Mouse (Mus musculus) liver, embryonic 11.5 days (tissue): ENCODE data around the gene Txndc2. TPM values are rescaled to one million over a fixed set of nuclear protein-coding genes. Genes with fewer than 3 reads are reported as not detected.

Experiments used
- ATAC-seq: fragments of 200-750 bp; cut with Nextera tagmentation; replicated peaks from 2 replicates; pipeline ENCODE4 v1.8.0; 2017; ENCODE audit warnings: moderate number of reproducible peaks, mild to moderate bottlenecking, moderate TSS enrichment, moderate library complexity; ENCODE audit not compliant: low FRiP score
- DNase-seq: peaks from one replicate; pipeline ENCODE4 v3.0.0-alpha.2; 2017; ENCODE audit warnings: low spot score
- H3K27ac ChIP-seq: fragments of 300-500 bp; sonication (generic); 2 replicates; pipeline ENCODE4 v1.5.1; 2014; ENCODE audit warnings: mild to moderate bottlenecking, low read depth, low read length, control low read depth
- H3K27me3 ChIP-seq: fragments of 300-500 bp; sonication (generic); replicated peaks from 2 replicates; pipeline ENCODE4 v1.6.1; 2014; ENCODE audit warnings: low read length, mixed read lengths; ENCODE audit not compliant: control insufficient read depth, insufficient read depth
- H3K36me3 ChIP-seq: fragments of 300-500 bp; sonication (generic); 2 replicates; pipeline ENCODE4 v1.6.1; 2014; ENCODE audit warnings: mild to moderate bottlenecking, low read length, moderate library complexity, mixed read lengths; ENCODE audit not compliant: control insufficient read depth, insufficient read depth
- H3K4me1 ChIP-seq: fragments of 300-500 bp; sonication (generic); replicated peaks from 2 replicates; pipeline ENCODE4 v1.6.1; 2014; ENCODE audit warnings: low read length, mixed read lengths; ENCODE audit not compliant: control insufficient read depth, insufficient read depth
- H3K4me2 ChIP-seq: fragments of 300-500 bp; sonication (generic); 2 replicates; pipeline ENCODE4 v1.6.1; 2014; ENCODE audit warnings: mild to moderate bottlenecking, control low read depth, moderate library complexity
- H3K4me3 ChIP-seq: fragments of 300-500 bp; sonication (generic); 2 replicates; pipeline ENCODE4 v1.5.1; 2014; ENCODE audit warnings: low read depth, low read length, control low read depth
- H3K9ac ChIP-seq: fragments of 300-500 bp; sonication (generic); 2 replicates; pipeline ENCODE4 v1.6.1; 2014; ENCODE audit warnings: low read depth, low read length, control low read depth
- H3K9me3 ChIP-seq: fragments of 300-500 bp; sonication (generic); 2 replicates; pipeline ENCODE4 v1.6.1; 2016; ENCODE audit warnings: low read length, inconsistent platforms, mixed read lengths; ENCODE audit not compliant: control insufficient read depth
- WGBS: fragments of 180-500 bp; shearing (Covaris S2); extraction: QIAGEN DNeasy Blood & Tissue Kit; methylation state at CpG from one replicate; pipeline ENCODE4 v1.1.7; 2014; 5-methylcytosine and 5-hydroxymethylcytosine counted together
- polyA plus RNA-seq: library from polyadenylated mRNA; unstranded; fragments of >200 nt; fragmentation: Nextera tagmentation; extraction: Ambion mirVana; gene quantifications from 2 replicates; pipeline ENCODE4 v1.2.1, GENCODE M21; 2014

Gene Txndc2
- polyA plus RNA-seq, 1 experiment from 2014 or later = not detected

DNA sequence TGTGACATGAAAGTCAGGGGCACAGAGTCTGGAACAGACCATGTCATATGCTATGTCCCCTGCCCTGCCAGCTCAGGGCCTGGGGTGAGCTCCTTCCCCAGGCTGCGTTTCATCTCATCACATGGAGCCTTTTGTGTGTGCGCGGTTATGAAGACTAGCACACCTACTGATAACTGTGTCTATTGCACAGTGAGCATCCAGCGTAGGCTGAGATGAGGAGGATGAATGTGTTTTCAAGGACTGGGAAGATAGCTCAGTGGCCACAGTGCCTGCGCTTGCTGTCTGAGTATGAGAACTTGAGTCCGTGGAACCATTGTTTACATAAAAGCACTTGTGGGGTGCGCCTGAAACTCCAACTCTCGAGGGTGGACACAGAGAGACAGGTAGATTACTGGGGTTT is 34.6 kb upstream of the Txndc2 start:
- Histone ChIP-seq H3K4me3 (no peak overlapping the region), H3K9ac (no peak overlapping the region), H3K4me1 (peaks cover 7% of the 10 kb centered on the region), H3K4me2 (no peak overlapping the region), H3K36me3 (no peaks in the 10 kb centered on the region), H3K9me3 (no peaks in the 10 kb centered on the region), H3K27me3 (no peaks in the 10 kb centered on the region), H3K27ac (no peak overlapping the region)
- DNase-seq (no peak), ATAC-seq (no peak)
- WGBS = 89% methylated on average over 8 of the region's 8 CpGs

DNA sequence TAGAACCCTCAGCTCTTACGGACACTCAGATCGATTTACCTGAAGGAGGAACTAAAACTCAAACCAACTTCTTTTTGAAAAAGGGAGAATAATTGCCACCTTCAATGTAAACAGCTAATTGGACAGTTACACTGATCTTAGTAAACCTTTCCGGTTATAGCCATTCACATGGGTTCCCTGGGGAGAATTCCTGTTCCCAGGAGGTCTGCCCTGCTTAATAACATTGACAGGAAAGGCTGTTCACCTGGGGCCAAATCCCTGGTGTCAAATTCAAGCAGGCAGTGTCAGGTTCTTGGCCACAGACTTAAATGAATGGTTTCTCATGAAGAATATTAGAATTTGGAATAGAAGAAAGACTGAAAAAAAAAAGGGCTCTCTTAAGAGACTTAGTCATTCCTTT is 34.0 kb upstream of the Txndc2 start:
- no peak for ATAC-seq
- Histone ChIP-seq H3K4me3 (no peak overlapping the region), H3K4me1 (peaks cover 7% of the 10 kb centered on the region), H3K4me2 (no peak overlapping the region), H3K27me3 (no peaks in the 10 kb centered on the region), H3K9ac (no peak overlapping the region), H3K9me3 (no peaks in the 10 kb centered on the region), H3K27ac (no peak overlapping the region), H3K36me3 (no peaks in the 10 kb centered on the region)
- no peak for DNase-seq
- WGBS = 79% methylated on average over 3 of the region's 3 CpGs

DNA sequence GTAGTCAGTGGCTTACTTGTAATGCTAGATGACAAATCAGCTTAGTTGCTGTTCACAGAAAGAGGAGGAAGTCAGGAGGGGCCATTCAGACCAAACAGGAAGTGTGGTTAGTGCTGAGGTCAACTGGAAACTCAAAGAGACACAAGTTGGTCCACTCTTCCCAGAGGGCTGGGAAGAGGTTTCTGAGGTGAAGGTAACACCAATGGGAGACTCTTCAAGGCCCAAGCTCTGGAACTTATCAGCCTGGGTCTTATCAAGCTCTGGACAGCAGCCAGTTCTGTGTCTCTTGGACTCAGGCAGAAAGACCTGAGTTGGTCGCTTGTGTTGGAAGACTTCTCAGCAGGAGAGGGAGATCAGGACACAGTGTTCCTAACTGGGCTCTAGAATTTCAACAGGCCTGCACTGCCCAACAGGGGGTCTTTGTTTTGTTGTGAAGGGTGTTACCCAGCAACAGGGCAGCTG is 32.8 kb upstream of the Txndc2 start:
- no peak overlapping the region for H3K4me3 ChIP-seq
- H3K36me3 ChIP-seq = no peaks in the 10 kb centered on the region
- ATAC-seq = no peak
- no peak overlapping the region; the same call in 1 of the 2 replicates for H3K4me2 ChIP-seq
- H3K4me1 ChIP-seq = peaks cover 7% of the 10 kb centered on the region
- 0% methylated on average over 1 of the region's 1 CpGs for WGBS
- H3K9me3 ChIP-seq = no peaks in the 10 kb centered on the region
- no peak overlapping the region for H3K27ac ChIP-seq
- no peak for DNase-seq
- no peaks in the 10 kb centered on the region for H3K27me3 ChIP-seq
- no peak overlapping the region for H3K9ac ChIP-seq

DNA sequence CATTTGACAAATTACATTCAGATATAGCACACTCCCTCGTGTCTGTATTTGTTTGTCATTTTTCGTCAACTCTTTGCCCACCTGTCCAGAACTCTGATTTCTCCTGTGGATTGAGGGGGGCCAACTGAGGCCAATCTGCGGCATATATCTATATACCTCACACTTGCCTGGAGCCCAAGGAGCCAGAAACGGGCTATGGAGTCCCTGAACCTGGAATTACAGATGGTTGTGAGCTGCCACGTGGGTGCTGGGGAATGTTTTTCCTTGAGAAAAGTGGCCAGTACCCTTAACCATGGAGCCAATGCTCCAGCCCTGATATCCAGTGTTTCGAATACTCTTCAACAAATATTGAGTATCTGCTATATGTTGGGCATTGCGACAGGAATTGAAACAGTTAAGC is 31.0 kb upstream of the Txndc2 start:
- no peak for DNase-seq
- WGBS = 86% methylated on average over 7 of the region's 7 CpGs
- no peaks in the 10 kb centered on the region for H3K9me3 ChIP-seq
- peaks cover 7% of the 10 kb centered on the region for H3K4me1 ChIP-seq
- ATAC-seq = no peak
- no peak overlapping the region for H3K4me2 ChIP-seq
- no peaks in the 10 kb centered on the region for H3K36me3 ChIP-seq
- H3K4me3 ChIP-seq = no peak overlapping the region
- H3K27me3 ChIP-seq = no peaks in the 10 kb centered on the region
- no peak overlapping the region for H3K27ac ChIP-seq
- H3K9ac ChIP-seq = no peak overlapping the region

DNA sequence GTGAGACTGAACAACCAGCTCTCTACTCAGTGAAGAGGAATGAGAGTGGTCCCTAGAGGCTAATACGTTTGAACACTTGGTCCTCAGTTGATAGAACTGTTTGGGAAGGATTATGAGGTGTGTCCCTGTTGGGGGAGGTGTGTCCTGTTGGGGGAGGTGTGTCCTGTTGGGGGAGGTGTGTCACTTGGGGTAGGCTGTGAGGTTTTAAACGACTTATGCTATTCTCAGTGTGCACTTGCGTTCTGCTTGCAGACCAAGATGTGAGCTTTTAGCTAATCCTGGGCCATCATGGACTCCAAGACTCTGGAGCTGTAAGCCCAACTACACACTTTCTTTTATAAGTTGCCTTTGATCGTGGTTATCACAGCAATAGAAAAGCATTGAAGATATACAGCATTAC is 27.1 kb upstream of the Txndc2 start:
- no peak for ATAC-seq
- H3K36me3 ChIP-seq = no peaks in the 10 kb centered on the region
- no peak overlapping the region for H3K4me2 ChIP-seq
- no peaks in the 10 kb centered on the region for H3K27me3 ChIP-seq
- H3K4me1 ChIP-seq = no peaks in the 10 kb centered on the region; the same call in 1 of the 2 replicates
- H3K4me3 ChIP-seq = no peak overlapping the region
- no peak overlapping the region for H3K27ac ChIP-seq
- 86% methylated on average over 4 of the region's 4 CpGs for WGBS
- no peak for DNase-seq
- H3K9me3 ChIP-seq = no peaks in the 10 kb centered on the region
- H3K9ac ChIP-seq = no peak overlapping the region

DNA sequence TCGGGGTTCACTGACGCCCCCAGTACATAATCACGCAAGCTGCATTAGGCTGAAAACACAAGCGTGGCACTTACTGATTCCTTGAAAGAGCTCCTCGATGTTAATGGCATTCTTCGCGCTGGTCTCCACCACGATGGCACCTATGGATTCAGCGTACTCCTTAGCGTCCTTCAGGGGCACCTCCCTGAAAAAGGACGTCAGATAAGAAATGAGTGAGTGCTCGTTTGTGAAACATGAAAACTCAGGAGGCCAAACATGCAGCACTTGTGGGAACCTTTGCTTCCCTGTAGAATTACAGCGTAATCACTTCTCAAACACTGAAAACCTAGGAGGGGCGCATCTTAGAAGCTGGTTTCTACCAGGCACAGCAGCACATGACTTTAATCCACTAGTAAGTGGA is 25.8 kb upstream of the Txndc2 start:
- no peaks in the 10 kb centered on the region for H3K36me3 ChIP-seq
- no peaks in the 10 kb centered on the region for H3K27me3 ChIP-seq
- DNase-seq (no peak), ATAC-seq (no peak)
- H3K27ac ChIP-seq = no peak overlapping the region
- H3K4me2 ChIP-seq = no peak overlapping the region
- H3K9ac ChIP-seq = no peak overlapping the region
- 80% methylated on average over 14 of the region's 14 CpGs for WGBS
- H3K9me3 ChIP-seq = no peaks in the 10 kb centered on the region
- peaks cover 5% of the 10 kb centered on the region; the same call in 1 of the 2 replicates for H3K4me1 ChIP-seq
- no peak overlapping the region for H3K4me3 ChIP-seq

DNA sequence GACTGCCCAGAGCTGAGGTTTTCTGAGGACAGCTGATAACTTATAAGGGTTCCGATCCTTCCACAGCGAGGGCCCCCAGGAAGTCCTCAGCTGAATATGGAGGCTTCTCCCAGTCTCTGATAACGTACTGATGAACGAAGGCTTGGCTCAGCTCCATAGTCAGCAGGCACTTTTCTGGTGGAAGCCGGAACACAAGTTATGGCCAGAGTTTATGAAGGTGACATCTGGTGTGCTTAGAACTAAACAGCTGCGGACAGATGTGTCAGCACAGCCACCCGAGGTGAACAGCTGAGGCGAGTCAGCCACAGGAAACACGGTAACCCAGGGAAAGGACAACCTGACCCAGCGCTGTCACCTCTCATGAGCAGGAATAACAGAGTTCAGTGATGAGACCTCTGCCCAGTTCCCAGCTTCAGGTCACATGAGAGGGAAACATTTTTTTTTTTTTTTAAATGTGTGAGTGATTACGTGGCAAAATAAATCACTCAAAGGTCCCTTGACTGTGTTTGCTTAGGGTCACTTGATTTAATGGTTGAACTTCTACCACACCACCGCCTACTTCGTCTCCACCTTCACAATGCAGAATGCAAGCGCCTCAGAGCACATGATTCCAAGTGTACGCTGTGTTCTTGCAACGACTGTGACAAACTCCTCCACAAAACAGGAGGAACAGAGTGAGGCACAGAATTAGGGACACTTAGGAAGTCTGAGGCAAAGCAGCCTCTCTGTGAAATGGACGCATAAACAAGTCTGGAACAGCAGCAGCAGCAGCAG is 24.6 kb upstream of the Txndc2 start:
- no peak overlapping the region for H3K27ac ChIP-seq

DNA sequence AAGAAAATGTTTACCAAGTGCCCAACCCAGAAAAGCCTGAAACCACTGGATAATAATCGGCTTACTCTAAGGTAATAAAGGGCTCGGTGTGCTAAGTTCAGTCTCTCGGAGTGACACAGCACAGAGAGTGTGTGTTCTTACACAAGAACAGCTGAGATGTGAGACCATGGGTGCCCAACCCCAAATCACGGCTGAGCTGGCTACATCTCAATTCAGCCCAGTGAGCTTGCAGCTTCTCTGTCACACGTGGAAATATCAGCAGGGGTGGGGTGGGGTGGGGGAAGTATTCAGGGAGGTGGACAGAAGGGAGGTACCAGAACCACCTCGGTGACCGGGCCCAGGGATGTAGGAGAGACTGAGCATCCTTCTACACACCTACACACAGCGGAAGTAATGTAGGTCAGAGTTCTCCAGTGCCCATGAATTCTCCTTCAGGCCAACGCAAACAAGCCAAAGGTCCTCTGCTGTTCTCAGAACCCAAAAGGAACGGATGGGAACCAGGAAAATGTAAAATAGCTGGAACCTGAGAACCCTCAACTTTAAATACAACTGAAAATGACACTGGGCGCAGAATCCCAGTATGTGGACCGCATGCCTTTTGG is 23.9 kb upstream of the Txndc2 start:
- 84% methylated on average over 12 of the region's 12 CpGs for WGBS
- ATAC-seq (no peak), DNase-seq (no peak)
- H3K9ac ChIP-seq = no peak overlapping the region
- peaks cover 6% of the 10 kb centered on the region; the same call in 1 of the 2 replicates for H3K4me1 ChIP-seq
- no peaks in the 10 kb centered on the region for H3K27me3 ChIP-seq
- H3K4me3 ChIP-seq = no peak overlapping the region
- no peaks in the 10 kb centered on the region for H3K9me3 ChIP-seq
- H3K36me3 ChIP-seq = no peaks in the 10 kb centered on the region
- no peak overlapping the region for H3K4me2 ChIP-seq
- H3K27ac ChIP-seq = no peak overlapping the region

More for the DNA sequence above, 24.6 kb upstream of the Txndc2 start:
- no peaks in the 10 kb centered on the region for H3K36me3 ChIP-seq
- ATAC-seq = no peak
- WGBS = 70% methylated on average over 17 of the region's 17 CpGs
- no peak overlapping the region for H3K4me3 ChIP-seq
- DNase-seq = no peak
- H3K9me3 ChIP-seq = no peaks in the 10 kb centered on the region
- H3K27me3 ChIP-seq = no peaks in the 10 kb centered on the region
- no peak overlapping the region for H3K9ac ChIP-seq
- H3K4me1 ChIP-seq = peaks cover 6% of the 10 kb centered on the region; the same call in 1 of the 2 replicates
- H3K4me2 ChIP-seq = no peak overlapping the region
